Comparison of ENCODE assay signal across 7 mouse cellular contexts in genomic region chr7:60733331-60733994, GRCm38 (mm10).
DNase-seq lines count a peak whose midpoint lies in the region; ATAC-seq lines count a peak whose summit lies in the region.
"Not testable (repeated sequence)": the region's sequence is repeated elsewhere in the genome, so short reads cannot be mapped to it uniquely, and the experiment has no call there.

No protein-coding gene starts in this region.

- not testable (repeated sequence) for H3K4me3 ChIP-seq in forebrain, embryonic 12.5 days (replicated peaks)
- peak overlapping the region; percentile 7 to 21; a peak in 1 of 4 replicates for H3K4me3 ChIP-seq in heart, embryonic 14.5 days (ENCODE audit: control insufficient read depth in 1 of 2, insufficient read depth in 1 of 2, low read depth in 1 of 2, low read length in 2 of 2)
- peak overlapping the region; percentile 10; the same call in 1 of the 2 replicates for H3K4me3 ChIP-seq in kidney, embryonic 15.5 days (replicated peaks)
- peak overlapping the region; percentile 64 for H3K4me3 ChIP-seq in megakaryocyte, embryonic 14.5 days (replicated peaks)

- peak overlapping the region; percentile 25 for H3K4me2 ChIP-seq in forebrain, embryonic 12.5 days
- H3K4me2 ChIP-seq in heart, embryonic 14.5 days (ENCODE audit: low read length) = peak overlapping the region; percentile 45; the same call in 1 of the 2 replicates
- H3K4me2 ChIP-seq in kidney, embryonic 15.5 days = peak overlapping the region; percentile 39

- ATAC-seq in forebrain, embryonic 12.5 days (ENCODE audit: low FRiP score) = 0 out of 2 replicates have a peak, but pooled peaks have one; percentile 65
- ATAC-seq in heart, embryonic 14.5 days (ENCODE audit: insufficient number of reproducible peaks, insufficient read depth, low FRiP score, low read depth); kidney, embryonic 15.5 days (replicated peaks; ENCODE audit: low FRiP score): not testable (repeated sequence)

- H3K36me3 ChIP-seq in forebrain, embryonic 12.5 days (replicated peaks); heart, embryonic 14.5 days (ENCODE audit: control insufficient read depth, insufficient read depth, low read length); kidney, embryonic 15.5 days; megakaryocyte, embryonic 14.5 days (replicated peaks; ENCODE audit: low read length): not testable (repeated sequence)

- DNase-seq in cerebellum, postnatal 10 days = peak; percentile 40 to 51
- DNase-seq in left cerebral cortex, postnatal 14 days (ENCODE audit: low spot score in 2 of 2) = peak; percentile 19 to 61
- peak; percentile 12 for DNase-seq in retina, embryonic 14.5 days (ENCODE audit: low spot score)

- H3K9ac ChIP-seq in forebrain, embryonic 12.5 days; heart, embryonic 14.5 days (ENCODE audit: low read length); kidney, embryonic 15.5 days: not testable (repeated sequence)

- 61% methylated on average over 20 of the region's 20 CpGs for WGBS in forebrain, embryonic 12.5 days
- 43% methylated on average over 20 of the region's 20 CpGs for WGBS in heart, embryonic 14.5 days
- 52% methylated on average over 20 of the region's 20 CpGs for WGBS in kidney, embryonic 15.5 days

- intact Hi-C loops in left cerebral cortex, postnatal 14 days (cut with DNase I) = not testable (repeated sequence)

- not testable (repeated sequence) for H3K27me3 ChIP-seq in forebrain, embryonic 12.5 days; heart, embryonic 14.5 days (ENCODE audit: control insufficient read depth, insufficient read depth, low read length); kidney, embryonic 15.5 days; megakaryocyte, embryonic 14.5 days (replicated peaks)

- H3K9me3 ChIP-seq in forebrain, embryonic 12.5 days; heart, embryonic 14.5 days (ENCODE audit: control insufficient read depth, low read length); kidney, embryonic 15.5 days (replicated peaks); megakaryocyte, embryonic 14.5 days: not testable (repeated sequence)

- not testable (repeated sequence) for H3K4me1 ChIP-seq in forebrain, embryonic 12.5 days; heart, embryonic 14.5 days (ENCODE audit: control insufficient read depth in 2 of 2, insufficient read depth in 2 of 2, low read length in 2 of 2); kidney, embryonic 15.5 days; megakaryocyte, embryonic 14.5 days

- not testable (repeated sequence) for H3K27ac ChIP-seq in forebrain, embryonic 12.5 days; heart, embryonic 14.5 days (replicated peaks in 1 of 2; ENCODE audit: control insufficient read depth in 1 of 2, insufficient read depth in 1 of 2, low read depth in 2 of 2, low read length in 2 of 2); kidney, embryonic 15.5 days
